Mouse (Mus musculus): Measurements from ENCODE around the gene Pip4k2a. TPM values are rescaled to one million over a fixed set of nuclear protein-coding genes. Genes with fewer than 3 reads are reported as not detected.

The Pip4k2a gene
- polyA plus RNA-seq, 1 experiment from 2014 or later = 7.5 TPM

DNA sequence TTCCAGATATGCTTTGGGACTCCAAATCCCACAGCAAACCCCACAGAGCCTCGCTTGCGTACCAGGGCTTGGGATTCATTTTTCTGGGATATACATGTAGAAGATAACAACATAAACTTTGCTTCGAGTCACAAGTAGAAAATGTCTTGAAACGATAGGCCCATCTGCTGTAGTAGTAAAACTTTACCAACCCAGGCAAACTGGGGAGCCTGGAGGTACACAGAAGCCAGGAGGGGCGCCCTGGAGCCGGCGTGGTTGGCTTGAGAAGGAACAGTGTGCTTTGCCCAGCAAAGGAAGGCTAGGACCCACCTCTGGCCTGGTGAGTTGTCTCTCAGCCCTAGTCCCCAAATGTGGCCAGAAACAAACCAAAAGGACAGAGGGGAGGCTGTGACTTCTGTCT, 61.5 kb downstream of the Pip4k2a start:
- Histone ChIP-seq H3K4me3 (no peak overlapping the region), H3K27ac (no peak overlapping the region), H3K4me2 (no peak overlapping the region), H3K27me3 (peaks cover 4% of the 10 kb centered on the region; the same call in 1 of the 2 replicates), H3K4me1 (peaks cover 37% of the 10 kb centered on the region), H3K9ac (no peak overlapping the region), H3K36me3 (no peaks in the 10 kb centered on the region), H3K9me3 (no peaks in the 10 kb centered on the region)
- no peak for ATAC-seq (ENCODE audit: insufficient number of reproducible peaks, insufficient read depth, low FRiP score, low TSS enrichment, low read depth)
- 87% methylated on average over 7 of the region's 7 CpGs for WGBS

- WGBS = 91% methylated on average over 2 of the region's 2 CpGs
- peaks cover 29% of the 10 kb centered on the region for H3K4me1 ChIP-seq
- no peak for ATAC-seq (ENCODE audit: insufficient number of reproducible peaks, insufficient read depth, low FRiP score, low TSS enrichment, low read depth)
- no peak overlapping the region for H3K4me3 ChIP-seq
- no peak overlapping the region for H3K9ac ChIP-seq
- H3K27ac ChIP-seq = no peak overlapping the region
- H3K36me3 ChIP-seq = no peaks in the 10 kb centered on the region
- no peak overlapping the region for H3K4me2 ChIP-seq
- H3K9me3 ChIP-seq = no peaks in the 10 kb centered on the region
- H3K27me3 ChIP-seq = peaks cover 4% of the 10 kb centered on the region; the same call in 1 of the 2 replicates
These were observed 62.3 kb downstream of the Pip4k2a start for GRCm38 (mm10) chr2:18935581-18936027.

DNA sequence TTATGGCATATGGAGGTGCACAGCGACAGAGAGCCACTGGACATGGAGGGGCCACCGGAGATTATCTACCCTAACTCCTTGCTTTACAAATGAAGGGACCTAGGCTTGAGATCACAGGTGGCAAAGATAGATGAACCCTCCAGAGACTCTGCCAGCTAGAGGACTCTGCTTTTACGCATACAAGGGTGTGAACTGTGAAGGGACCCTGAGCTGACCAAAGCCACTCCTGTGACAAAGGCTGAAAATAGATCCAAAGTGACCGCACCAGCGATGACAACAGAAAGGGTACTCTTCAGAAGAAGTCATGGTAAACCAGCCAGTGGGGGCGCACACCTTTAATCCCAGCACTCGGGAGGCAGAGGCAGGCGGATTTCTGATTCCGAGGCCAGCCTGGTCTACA, 63.8 kb downstream of the Pip4k2a start:
- WGBS = 92% methylated on average over 9 of the region's 9 CpGs

GRCm38 (mm10) chr2:18933418-18933817, 64.5 kb downstream of the Pip4k2a start:
- 32% methylated on average over 7 of the region's 7 CpGs for WGBS
- H3K9ac ChIP-seq = no peak overlapping the region
- H3K27ac ChIP-seq = no peak overlapping the region
- H3K4me1 ChIP-seq = peaks cover 16% of the 10 kb centered on the region
- no peak overlapping the region for H3K4me2 ChIP-seq
- no peaks in the 10 kb centered on the region for H3K9me3 ChIP-seq
- no peak for ATAC-seq (ENCODE audit: insufficient number of reproducible peaks, insufficient read depth, low FRiP score, low TSS enrichment, low read depth)
- H3K36me3 ChIP-seq = no peaks in the 10 kb centered on the region
- peaks cover 4% of the 10 kb centered on the region; the same call in 1 of the 2 replicates for H3K27me3 ChIP-seq
- H3K4me3 ChIP-seq = no peak overlapping the region

More for the DNA sequence above, 63.8 kb downstream of the Pip4k2a start:
- ATAC-seq (ENCODE audit: insufficient number of reproducible peaks, insufficient read depth, low FRiP score, low TSS enrichment, low read depth) = no peak
- Histone ChIP-seq H3K9me3 (no peaks in the 10 kb centered on the region), H3K27me3 (peaks cover 4% of the 10 kb centered on the region; the same call in 1 of the 2 replicates), H3K4me3 (no peak overlapping the region), H3K36me3 (no peaks in the 10 kb centered on the region), H3K4me1 (peaks cover 23% of the 10 kb centered on the region), H3K4me2 (no peak overlapping the region), H3K9ac (no peak overlapping the region), H3K27ac (no peak overlapping the region)

DNA sequence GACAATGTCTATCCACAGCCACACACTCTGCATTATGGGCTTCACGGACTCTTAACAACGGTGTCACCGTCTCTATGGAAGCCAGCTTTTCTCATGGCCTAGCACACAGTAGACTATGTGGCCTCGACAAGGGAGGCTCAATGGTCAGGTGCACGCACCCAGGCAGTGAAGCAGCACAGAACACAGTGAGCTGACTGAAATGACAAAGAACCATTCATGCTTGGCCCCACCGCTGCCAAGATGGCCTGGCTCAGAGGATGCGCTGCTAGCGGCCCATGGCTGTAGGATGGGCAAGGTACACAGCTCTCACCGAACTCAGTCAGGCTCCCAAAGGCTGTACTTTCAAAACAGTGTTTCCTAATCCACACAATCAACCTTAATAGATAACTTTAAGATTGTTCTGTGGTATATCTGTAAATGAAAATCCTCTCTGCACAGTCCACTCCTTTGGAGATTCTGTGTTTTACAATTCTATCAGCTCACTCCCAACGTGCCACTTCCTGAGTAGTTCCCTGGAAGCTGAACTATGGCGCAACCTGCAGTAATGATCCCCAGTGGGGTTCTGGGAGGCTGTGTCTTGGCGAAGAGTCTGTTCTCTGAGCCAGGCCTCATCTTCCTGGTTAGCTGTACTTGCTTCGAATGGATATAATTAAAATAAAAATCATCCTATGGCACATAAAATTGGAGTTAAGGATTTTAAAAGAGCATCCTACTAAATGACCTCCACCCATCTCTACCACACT, 67.4 kb downstream of the Pip4k2a start:
- H3K4me2 ChIP-seq = no peak overlapping the region
- peaks cover 11% of the 10 kb centered on the region for H3K4me1 ChIP-seq
- H3K9me3 ChIP-seq = no peaks in the 10 kb centered on the region
- no peak overlapping the region for H3K9ac ChIP-seq
- H3K36me3 ChIP-seq = no peaks in the 10 kb centered on the region
- ATAC-seq (ENCODE audit: insufficient number of reproducible peaks, insufficient read depth, low FRiP score, low TSS enrichment, low read depth) = no peak
- peaks cover 4% of the 10 kb centered on the region; the same call in 1 of the 2 replicates for H3K27me3 ChIP-seq
- WGBS = 88% methylated on average over 13 of the region's 13 CpGs
- no peak overlapping the region for H3K4me3 ChIP-seq
- no peak overlapping the region for H3K27ac ChIP-seq

DNA sequence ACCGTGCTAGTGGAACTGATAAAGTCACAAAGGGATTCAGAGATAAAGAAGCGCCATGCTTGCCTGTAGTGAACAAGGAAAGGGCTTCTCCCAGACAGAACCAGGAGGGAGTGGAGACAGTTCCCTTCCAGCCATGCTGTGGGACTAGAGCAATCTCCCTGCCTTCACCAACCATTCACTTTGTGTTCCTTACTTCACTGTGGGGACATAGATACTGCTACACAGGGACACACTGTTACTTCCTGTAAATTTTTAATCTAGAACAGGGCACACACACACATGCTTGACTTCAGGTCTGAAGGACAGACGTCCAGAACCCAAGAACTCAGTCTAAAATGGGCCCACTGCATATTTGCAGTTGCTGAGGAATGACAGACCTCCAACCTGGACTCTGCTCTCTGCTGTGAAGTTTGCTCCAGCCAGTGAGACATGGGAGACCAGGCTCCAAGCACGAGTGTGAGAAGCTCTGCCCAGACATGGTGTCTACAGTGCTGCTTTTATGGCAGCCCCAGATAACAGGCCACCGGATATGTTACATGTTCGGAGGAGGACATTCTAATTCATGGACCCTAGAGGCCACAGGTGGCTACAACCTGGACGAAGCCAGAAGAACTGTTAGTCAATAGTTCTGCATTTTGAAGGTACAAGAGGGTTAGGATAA, 69.2 kb downstream of the Pip4k2a start:
- H3K9me3 ChIP-seq = no peaks in the 10 kb centered on the region
- no peak overlapping the region for H3K4me3 ChIP-seq
- no peak overlapping the region for H3K4me2 ChIP-seq
- ATAC-seq (ENCODE audit: insufficient number of reproducible peaks, insufficient read depth, low FRiP score, low TSS enrichment, low read depth) = no peak
- H3K27me3 ChIP-seq = peaks cover 9% of the 10 kb centered on the region; the same call in 1 of the 2 replicates
- no peak overlapping the region for H3K9ac ChIP-seq
- H3K4me1 ChIP-seq = peaks cover 18% of the 10 kb centered on the region
- H3K27ac ChIP-seq = no peak overlapping the region
- H3K36me3 ChIP-seq = no peaks in the 10 kb centered on the region
- 71% methylated on average over 7 of the region's 7 CpGs for WGBS

- Histone ChIP-seq H3K4me1 (peaks cover 18% of the 10 kb centered on the region), H3K9me3 (no peaks in the 10 kb centered on the region), H3K27ac (no peak overlapping the region), H3K4me3 (no peak overlapping the region), H3K36me3 (no peaks in the 10 kb centered on the region), H3K9ac (no peak overlapping the region), H3K4me2 (no peak overlapping the region), H3K27me3 (0 out of 2 replicates have a peak, but pooled peaks cover 5% of the 10 kb centered on the region)
- no peak for ATAC-seq (ENCODE audit: insufficient number of reproducible peaks, insufficient read depth, low FRiP score, low TSS enrichment, low read depth)
- WGBS = 47% methylated on average over 8 of the region's 8 CpGs
These were observed 69.7 kb downstream of the Pip4k2a start for GRCm38 (mm10) chr2:18928196-18928595.

- H3K4me3 ChIP-seq = no peak overlapping the region
- 0 out of 2 replicates have a peak, but pooled peaks cover 5% of the 10 kb centered on the region for H3K27me3 ChIP-seq
- peaks cover 32% of the 10 kb centered on the region for H3K4me1 ChIP-seq
- no peaks in the 10 kb centered on the region for H3K9me3 ChIP-seq
- no peak overlapping the region for H3K9ac ChIP-seq
- ATAC-seq (ENCODE audit: insufficient number of reproducible peaks, insufficient read depth, low FRiP score, low TSS enrichment, low read depth) = no peak; the same call in 1 of the 2 replicates
- H3K27ac ChIP-seq = no peak overlapping the region
- peak overlapping the region; percentile 9; the same call in 1 of the 2 replicates for H3K4me2 ChIP-seq
- WGBS = 32% methylated on average over 17 of the region's 17 CpGs
- no peaks in the 10 kb centered on the region for H3K36me3 ChIP-seq
These were observed 73.9 kb downstream of the Pip4k2a start for GRCm38 (mm10) chr2:18923806-18924595.

GRCm38 (mm10) chr2:18923098-18923649, 74.8 kb downstream of the Pip4k2a start:
- Histone ChIP-seq H3K9ac (no peak overlapping the region), H3K4me1 (peaks cover 29% of the 10 kb centered on the region), H3K27me3 (0 out of 2 replicates have a peak, but pooled peaks cover 5% of the 10 kb centered on the region), H3K4me3 (no peak overlapping the region), H3K4me2 (no peak overlapping the region), H3K27ac (no peak overlapping the region), H3K36me3 (no peaks in the 10 kb centered on the region), H3K9me3 (no peaks in the 10 kb centered on the region)
- no peak for ATAC-seq (ENCODE audit: insufficient number of reproducible peaks, insufficient read depth, low FRiP score, low TSS enrichment, low read depth)
- WGBS = 73% methylated on average over 9 of the region's 9 CpGs

DNA sequence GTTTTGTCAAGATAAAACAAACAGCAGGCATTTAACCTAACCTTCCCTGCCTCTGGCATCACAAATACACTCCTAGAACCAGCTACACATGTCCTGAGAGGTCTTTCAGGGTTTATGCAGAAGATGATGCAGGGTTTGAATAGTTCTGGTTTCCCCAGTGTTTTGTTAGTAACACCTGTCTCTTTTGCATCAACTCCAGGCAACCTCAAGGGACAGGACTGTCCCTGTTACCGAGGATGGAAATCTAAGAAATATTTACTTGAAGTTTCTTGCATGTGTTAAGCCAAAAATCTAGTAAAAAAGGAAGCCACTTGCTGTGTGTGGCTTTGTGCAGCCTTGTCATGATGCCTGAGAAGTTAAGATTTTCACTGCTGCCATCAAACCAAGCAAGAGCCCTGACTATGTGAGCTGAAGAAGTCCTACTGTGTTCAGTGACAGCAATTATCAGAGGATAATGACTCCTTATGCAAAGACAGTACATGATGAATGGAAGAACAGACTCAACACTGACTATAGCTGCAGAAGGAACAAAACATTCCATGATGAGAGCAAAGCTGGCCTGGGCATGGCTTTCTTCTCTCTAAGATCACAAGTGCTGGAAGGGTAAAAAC, 76.3 kb downstream of the Pip4k2a start:
- Histone ChIP-seq H3K9ac (no peak overlapping the region), H3K36me3 (no peaks in the 10 kb centered on the region), H3K4me1 (peaks cover 32% of the 10 kb centered on the region), H3K9me3 (no peaks in the 10 kb centered on the region), H3K27me3 (0 out of 2 replicates have a peak, but pooled peaks cover 5% of the 10 kb centered on the region), H3K27ac (no peak overlapping the region), H3K4me3 (no peak overlapping the region), H3K4me2 (no peak overlapping the region)
- ATAC-seq (ENCODE audit: insufficient number of reproducible peaks, insufficient read depth, low FRiP score, low TSS enrichment, low read depth) = no peak
- WGBS = 51% methylated on average over 1 of the region's 1 CpGs

DNA sequence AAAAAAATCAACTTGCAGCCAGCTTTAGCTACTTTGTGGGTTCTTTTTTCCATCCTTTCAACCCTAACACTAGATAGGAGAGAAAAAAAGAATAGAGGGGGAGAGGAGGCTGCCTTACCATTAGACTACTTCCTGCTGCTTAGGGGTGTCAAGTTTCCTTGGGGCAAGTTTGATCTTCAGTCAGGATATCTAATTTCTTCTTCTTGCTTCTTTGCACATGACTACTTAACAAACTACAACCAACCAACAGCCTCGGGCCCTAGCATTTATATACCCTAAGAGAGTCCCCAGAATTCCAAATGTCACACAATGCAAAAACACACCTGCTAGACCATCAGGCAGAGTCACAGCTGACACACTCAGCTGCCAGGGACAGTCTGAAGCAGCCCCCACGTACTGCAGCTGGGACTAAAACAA, 77.5 kb downstream of the Pip4k2a start:
- 0 out of 2 replicates have a peak, but pooled peaks cover 5% of the 10 kb centered on the region for H3K27me3 ChIP-seq
- no peak overlapping the region for H3K4me2 ChIP-seq
- no peak for ATAC-seq (ENCODE audit: insufficient number of reproducible peaks, insufficient read depth, low FRiP score, low TSS enrichment, low read depth)
- 3% methylated on average over 2 of the region's 2 CpGs for WGBS
- no peak overlapping the region for H3K27ac ChIP-seq
- peaks cover 44% of the 10 kb centered on the region for H3K4me1 ChIP-seq
- no peak overlapping the region for H3K9ac ChIP-seq
- no peak overlapping the region for H3K4me3 ChIP-seq
- no peaks in the 10 kb centered on the region for H3K36me3 ChIP-seq
- no peaks in the 10 kb centered on the region for H3K9me3 ChIP-seq
